Mouse (Mus musculus): ENCODE results near the gene Glmp. TPM values are rescaled to one million over a fixed set of nuclear protein-coding genes. Genes with fewer than 3 reads are reported as not detected.
A peak's percentile ranks its signal among the peaks of the same experiment; 100 is the strongest.
"Not testable (repeated sequence)": the region's sequence is repeated elsewhere in the genome, so short reads cannot be mapped to it uniquely, and the experiment has no call there.

The Glmp gene
- total RNA-seq, 2 experiments from 2014 or later, result 40.6 to 170 TPM

DNA sequence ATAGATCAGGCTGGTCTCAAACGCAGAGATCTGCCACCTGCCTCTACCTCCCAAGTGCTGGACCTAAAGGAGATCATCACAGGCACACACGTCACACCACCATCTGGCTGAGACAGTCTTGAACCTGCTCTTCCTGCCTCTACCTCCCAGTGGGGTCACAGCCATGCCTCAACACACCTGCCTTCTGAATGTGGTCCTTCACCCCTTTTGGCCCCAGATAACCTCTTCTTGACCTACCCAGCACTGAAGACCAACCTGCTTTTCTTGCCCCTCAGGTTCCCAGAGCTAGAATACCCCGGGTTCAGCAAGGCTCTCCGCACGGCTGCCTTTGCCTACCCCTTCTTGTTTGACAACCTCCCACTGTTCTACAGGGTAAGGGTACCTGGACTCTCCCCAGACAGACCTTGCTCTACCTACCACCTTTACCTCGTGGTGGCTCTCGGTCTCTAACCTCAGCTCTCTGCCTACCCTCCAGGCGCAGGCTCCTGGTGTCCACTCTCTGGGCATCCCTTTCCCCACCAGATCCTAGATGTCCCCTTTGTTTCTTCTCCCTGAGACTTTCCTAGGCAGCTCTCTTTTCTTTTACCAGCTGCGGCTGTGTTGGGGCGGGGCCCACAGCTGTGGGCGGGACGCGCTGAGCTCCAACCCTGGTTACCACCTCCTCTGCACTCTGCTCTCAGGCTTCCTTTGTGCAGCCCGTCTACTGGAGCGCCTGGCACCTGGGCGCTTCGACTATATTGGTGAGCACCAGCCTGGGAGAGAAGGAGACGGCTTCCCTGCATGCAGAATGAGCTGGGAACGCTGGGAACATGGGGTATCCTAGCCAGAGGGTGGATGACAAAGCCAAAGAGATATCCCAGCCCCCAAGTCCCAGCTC, 51.2 kb downstream of the Glmp start:
- ATAC-seq (ENCODE audit: poor library complexity, severe bottlenecking), result peak; percentile 71; the same call in 1 of the 2 replicates

DNA sequence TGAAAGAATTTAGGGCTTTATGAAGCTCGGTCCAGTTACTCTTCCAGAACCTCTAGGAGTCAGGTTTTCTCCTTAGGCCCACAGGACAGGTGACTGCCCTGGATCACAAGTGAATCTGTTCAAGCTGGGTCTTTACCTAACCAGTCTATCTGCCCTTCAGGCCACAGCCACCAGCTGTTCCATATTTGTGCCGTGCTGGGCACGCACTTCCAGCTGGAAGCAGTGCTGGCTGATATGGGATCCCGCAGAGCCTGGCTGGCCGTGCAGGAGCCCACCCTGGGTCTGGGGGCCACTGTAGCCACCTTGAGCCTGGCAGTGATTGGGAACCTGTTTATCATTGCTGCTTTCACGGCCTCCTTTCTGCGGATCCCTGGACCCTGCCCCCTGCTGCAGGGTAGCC, 51.8 kb downstream of the Glmp start:
- ATAC-seq (ENCODE audit: poor library complexity, severe bottlenecking), result not testable (repeated sequence)

DNA sequence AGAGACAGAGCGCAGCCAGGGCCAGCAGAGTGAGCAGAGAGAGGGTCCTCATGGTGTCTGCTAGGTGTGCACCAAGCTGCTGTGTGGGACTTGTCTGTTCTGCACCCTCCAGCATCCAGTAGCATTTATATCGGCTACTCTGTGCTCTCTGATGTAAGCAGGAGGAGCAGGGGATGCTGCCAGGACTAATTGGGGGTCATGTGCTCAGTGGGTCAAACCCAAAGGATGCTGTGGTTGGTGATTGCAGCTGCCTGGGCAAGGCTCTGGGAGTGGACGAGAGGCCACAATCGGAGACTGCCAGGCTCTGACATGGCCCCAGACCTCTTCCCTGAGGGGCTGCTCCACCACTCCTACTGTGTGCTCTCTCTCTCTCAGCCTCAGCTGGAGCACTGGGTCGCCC, 53.8 kb downstream of the Glmp start, which contains the start of gene Bglap2:
TSS of gene Bglap2 (minus strand) at position 101 of the 400 bp plus-strand sequence.
- ATAC-seq (ENCODE audit: poor library complexity, severe bottlenecking), result not testable (repeated sequence)

Other genes with a start within 250 kb of the Glmp start
- gene Ttc24, start 246.7 kb upstream of the Glmp start, total RNA-seq (2015), result not detected in 2 replicates
- not detected in 2 replicates for gene Ttc24, start 246.7 kb upstream of the Glmp start, total RNA-seq (2017)
- gene Iqgap3, start 243.1 kb upstream of the Glmp start, total RNA-seq (2015), result 13.5 and 16.3 TPM in 2 replicates
- gene Iqgap3, start 243.1 kb upstream of the Glmp start, total RNA-seq (2017), result 26.3 and 27.8 TPM in 2 replicates
- 73.3 and 77.4 TPM in 2 replicates for gene Mef2d, start 182.7 kb upstream of the Glmp start, total RNA-seq (2015)
- 29.2 and 42.0 TPM in 2 replicates for gene Mef2d, start 182.7 kb upstream of the Glmp start, total RNA-seq (2017)
- gene Rhbg, start 70.3 kb upstream of the Glmp start, total RNA-seq (2015), result not detected in 2 replicates
- not detected in 2 replicates for gene Rhbg, start 70.3 kb upstream of the Glmp start, total RNA-seq (2017)
- gene Gm38392, start 37.8 kb upstream of the Glmp start, total RNA-seq (2015), result not detected in 2 replicates
- not detected in 2 replicates for gene Gm38392, start 37.8 kb upstream of the Glmp start, total RNA-seq (2017)
- 2.8 and 6.6 TPM in 2 replicates for gene Tsacc, start 28.0 kb upstream of the Glmp start, total RNA-seq (2015)
- 0.95 and 3.5 TPM in 2 replicates for gene Tsacc, start 28.0 kb upstream of the Glmp start, total RNA-seq (2017)
- gene Cct3, start 27.9 kb upstream of the Glmp start, total RNA-seq (2015), result 153 and 179 TPM in 2 replicates
- 90.2 and 91.2 TPM in 2 replicates for gene Cct3, start 27.9 kb upstream of the Glmp start, total RNA-seq (2017)
- 2.6 TPM in 1 of 2 replicates, not detected in the other for gene Tmem79, start 11.1 kb downstream of the Glmp start, total RNA-seq (2015)
- 1.2 TPM in 1 of 2 replicates, not detected in the other for gene Tmem79, start 11.1 kb downstream of the Glmp start, total RNA-seq (2017)
- 20.6 and 21.1 TPM in 2 replicates for gene Smg5, start 11.2 kb downstream of the Glmp start, total RNA-seq (2015)
- 34.5 and 48.0 TPM in 2 replicates for gene Smg5, start 11.2 kb downstream of the Glmp start, total RNA-seq (2017)
- not detected in 2 replicates for gene Paqr6, start 39.6 kb downstream of the Glmp start, total RNA-seq (2015)
- not detected in 2 replicates for gene Paqr6, start 39.6 kb downstream of the Glmp start, total RNA-seq (2017)
- not detected in 2 replicates for gene Bglap3, start 47.7 kb downstream of the Glmp start, total RNA-seq (2015)
- gene Bglap3, start 47.7 kb downstream of the Glmp start, total RNA-seq (2017), result not detected in 2 replicates
- 0.84 TPM in 1 of 2 replicates, not detected in the other for gene Bglap2, start 53.7 kb downstream of the Glmp start, total RNA-seq (2015)
- 0.66 TPM in 1 of 2 replicates, not detected in the other for gene Bglap2, start 53.7 kb downstream of the Glmp start, total RNA-seq (2017)
- 0.93 and 1.5 TPM in 2 replicates for gene Bglap, start 59.4 kb downstream of the Glmp start, total RNA-seq (2015)
- gene Bglap, start 59.4 kb downstream of the Glmp start, total RNA-seq (2017), result 5.0 and 6.3 TPM in 2 replicates
- 115 and 131 TPM in 2 replicates for gene Pmf1, start 85.3 kb downstream of the Glmp start, total RNA-seq (2015)
- gene Pmf1, start 85.3 kb downstream of the Glmp start, total RNA-seq (2017), result 78.5 and 81.9 TPM in 2 replicates
- gene Slc25a44, start 100.1 kb downstream of the Glmp start, total RNA-seq (2015), result 11.4 and 11.6 TPM in 2 replicates
- gene Slc25a44, start 100.1 kb downstream of the Glmp start, total RNA-seq (2017), result 17.4 and 18.7 TPM in 2 replicates
- 171 and 181 TPM in 2 replicates for gene Sema4a, start 136.2 kb downstream of the Glmp start, total RNA-seq (2015)
- gene Sema4a, start 136.2 kb downstream of the Glmp start, total RNA-seq (2017), result 164 and 167 TPM in 2 replicates
- gene Lmna, start 184.9 kb downstream of the Glmp start, total RNA-seq (2015), result 1.5 and 1.9 TPM in 2 replicates
- gene Lmna, start 184.9 kb downstream of the Glmp start, total RNA-seq (2017), result 2.5 and 4.5 TPM in 2 replicates
- gene Mex3a, start 207.4 kb downstream of the Glmp start, total RNA-seq (2015), result 0.04 and 0.05 TPM in 2 replicates
- gene Mex3a, start 207.4 kb downstream of the Glmp start, total RNA-seq (2017), result 0.04 and 0.18 TPM in 2 replicates
- not detected in 2 replicates for gene Rab25, start 223.3 kb downstream of the Glmp start, total RNA-seq (2015)
- gene Rab25, start 223.3 kb downstream of the Glmp start, total RNA-seq (2017), result not detected in 2 replicates
- gene Lamtor2, start 228.1 kb downstream of the Glmp start, total RNA-seq (2015), result 31.3 TPM in 2 replicates
- 57.8 and 73.4 TPM in 2 replicates for gene Lamtor2, start 228.1 kb downstream of the Glmp start, total RNA-seq (2017)
- 10.5 and 14.5 TPM in 2 replicates for gene Ubqln4, start 228.7 kb downstream of the Glmp start, total RNA-seq (2015)
- 15.9 and 16.4 TPM in 2 replicates for gene Ubqln4, start 228.7 kb downstream of the Glmp start, total RNA-seq (2017)